Mouse (Mus musculus): ENCODE measurements at regions not wholly inside any gene's neighbourhood (a gene's known extent, or its start where the extent isn't known, plus 50 kb on each side); places are given as distances from the start of the nearest gene placed in this dataset.

GRCm38 (mm10) chr4:82178112-82178511 lies 527.4 kb downstream of the Nfib start:
- TF ChIP-seq CTCF (IDR thresholded peaks at IDR 0.05; ENCODE audit: control insufficient read depth, insufficient read depth, insufficient read length) (no peak), MAX (IDR thresholded peaks at IDR 0.05) (no peak), MYOD1 (IDR thresholded peaks at IDR 0.05; ENCODE audit: control insufficient read depth, insufficient read length, low read depth) (no peak)
